Mouse (Mus musculus): ENCODE results near the gene Dvl3. TPM values are rescaled to one million over a fixed set of nuclear protein-coding genes. Genes with fewer than 3 reads are reported as not detected.

The Dvl3 gene
- total RNA-seq, 2 experiments from 2014 or later = 3.6 to 18.0 TPM

DNA sequence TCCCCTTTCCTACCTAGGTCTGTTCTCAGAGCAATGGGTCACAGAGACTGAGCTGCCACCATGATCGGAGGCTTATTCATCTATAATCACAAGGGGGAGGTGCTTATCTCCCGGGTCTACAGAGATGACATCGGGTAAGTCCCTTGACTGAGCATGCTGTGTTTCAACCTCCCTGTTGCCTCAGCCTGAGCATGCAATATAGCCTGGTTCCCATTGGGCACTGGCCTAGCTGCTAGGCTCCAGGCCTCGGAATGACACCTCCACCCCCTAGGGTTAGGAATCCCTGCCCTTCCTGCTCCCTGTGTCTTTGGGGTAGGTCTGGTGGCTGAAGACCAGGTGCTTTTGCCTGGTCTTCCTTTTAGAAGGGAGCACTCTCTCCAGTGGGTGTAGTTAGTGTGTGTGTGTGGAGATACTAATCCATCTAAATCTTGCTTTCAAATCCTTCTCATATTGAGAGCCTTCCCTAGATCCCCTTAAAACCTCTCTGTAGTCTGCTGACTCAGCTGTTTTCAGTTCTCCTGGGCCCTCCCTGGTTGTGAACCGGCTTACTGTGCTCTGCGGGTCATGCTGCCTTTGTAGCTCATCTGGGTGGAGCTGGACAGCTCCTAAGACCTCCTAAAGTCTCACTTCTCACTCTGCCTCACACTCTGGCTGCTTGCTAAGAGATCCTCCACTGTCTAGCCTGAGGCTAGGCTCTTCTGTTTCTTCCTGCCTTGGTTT, 21.0 kb downstream of the Dvl3 start:
- no peak for ATAC-seq (replicated peaks; ENCODE audit: low FRiP score, poor library complexity, severe bottlenecking)

DNA sequence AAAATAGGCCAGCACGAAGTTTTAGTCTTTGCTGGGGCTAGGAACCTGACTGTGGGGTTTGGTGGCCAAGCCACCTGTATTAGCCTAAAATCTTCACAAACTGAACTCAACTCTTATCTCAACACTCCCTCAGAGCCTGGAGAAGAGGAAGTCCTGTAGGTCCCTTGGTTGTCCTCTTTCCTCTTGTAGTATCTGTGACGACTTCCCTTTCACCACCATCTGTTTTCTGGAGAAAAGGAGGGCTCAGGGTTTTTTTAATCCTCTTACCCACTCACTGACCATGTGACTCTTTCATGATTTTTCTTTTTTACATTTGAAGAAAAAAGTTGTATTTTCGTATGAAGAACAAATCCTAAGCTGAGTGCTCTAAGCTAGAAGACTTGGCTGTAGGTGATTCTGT, 22.9 kb downstream of the Dvl3 start:
- ATAC-seq (replicated peaks; ENCODE audit: low FRiP score, poor library complexity, severe bottlenecking) = no peak

DNA sequence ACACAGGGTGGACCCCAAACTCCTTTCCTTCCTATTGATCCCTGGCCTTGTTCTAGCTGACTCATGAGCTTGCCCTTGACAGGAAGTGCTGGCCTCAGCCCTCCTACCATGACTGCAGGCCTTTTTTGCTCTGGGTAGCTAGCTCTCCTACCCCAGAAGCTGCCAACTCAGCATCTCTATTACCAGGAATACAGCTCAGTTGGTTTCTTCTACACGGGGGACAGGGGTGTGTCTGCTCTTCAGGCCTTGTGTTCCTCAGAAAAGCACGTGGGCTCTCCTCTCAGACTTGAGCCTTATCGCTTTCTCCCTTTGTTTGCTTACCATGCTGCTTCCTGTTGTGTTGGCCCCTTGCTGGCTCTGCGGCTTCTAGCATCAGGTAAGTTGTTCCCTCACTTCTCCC, 23.7 kb downstream of the Dvl3 start:
- ATAC-seq (replicated peaks; ENCODE audit: low FRiP score, poor library complexity, severe bottlenecking) = no peak

DNA sequence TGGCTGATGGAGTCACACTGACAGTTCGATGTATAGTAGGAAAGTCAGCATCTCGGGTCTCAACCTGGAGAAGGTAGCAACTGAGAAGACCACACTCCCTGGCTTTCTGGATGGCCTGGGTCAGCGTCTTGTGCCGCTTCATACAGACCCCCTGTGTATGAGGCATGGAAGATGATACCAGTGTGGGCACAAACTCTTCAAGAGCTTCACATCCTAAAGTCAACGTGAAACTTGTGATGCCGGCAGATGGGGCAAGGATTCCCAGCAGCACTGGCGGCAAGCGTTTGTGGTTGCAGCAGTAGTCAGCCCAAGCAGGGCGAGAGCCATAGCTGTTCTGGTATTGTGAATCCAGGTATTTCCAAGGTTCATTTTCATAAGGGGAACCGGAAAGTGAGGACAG, 28.9 kb downstream of the Dvl3 start:
- no peak for ATAC-seq (replicated peaks; ENCODE audit: low FRiP score, poor library complexity, severe bottlenecking)

- no peak for ATAC-seq (replicated peaks; ENCODE audit: low FRiP score, poor library complexity, severe bottlenecking)
These were observed 30.6 kb downstream of the Dvl3 start for GRCm38 (mm10) chr16:20547423-20547822.

DNA sequence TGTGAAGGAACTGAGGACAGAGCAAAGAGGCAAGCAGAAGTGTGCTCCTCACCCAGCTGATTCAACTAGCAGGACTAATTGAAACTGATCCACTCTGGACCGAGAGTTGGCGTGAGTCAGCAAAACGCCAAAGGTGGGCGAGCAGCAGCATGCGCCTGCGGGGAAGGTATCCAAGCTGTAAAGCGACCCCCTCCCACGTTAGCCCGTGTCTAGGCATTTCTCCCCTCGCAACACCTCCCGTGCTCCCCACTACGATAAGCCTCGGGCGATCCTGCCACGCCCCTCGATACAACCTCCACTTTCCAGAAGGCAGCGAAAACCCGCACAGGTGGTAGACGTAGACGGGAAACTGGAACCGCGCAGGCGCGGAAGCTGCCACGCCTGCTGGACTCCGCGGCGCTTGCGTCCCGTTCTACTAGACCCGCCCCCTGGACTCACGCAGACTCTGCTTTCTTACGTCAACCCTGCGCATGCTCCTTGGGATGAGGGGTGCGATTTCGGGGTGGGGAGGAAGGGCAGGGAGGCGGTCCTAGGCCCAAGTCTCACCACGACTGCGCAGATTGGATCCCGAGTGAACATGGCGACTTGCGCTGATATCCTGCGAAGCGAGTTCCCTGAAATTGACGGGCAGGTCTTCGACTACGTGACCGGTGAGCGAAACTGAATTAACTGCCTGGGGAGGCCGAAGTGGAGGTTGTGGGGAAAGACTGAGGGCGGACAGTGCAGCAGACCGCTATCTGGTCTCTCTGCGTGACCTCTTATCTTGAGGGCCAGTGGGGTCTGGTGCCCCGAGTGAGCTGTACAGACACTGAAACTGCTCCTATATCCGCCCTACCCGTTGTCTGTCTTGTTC, 31.5 kb downstream of the Dvl3 start, which contains the start of gene Abcf3:
Abcf3 (plus strand) TSS at position 482 of the 853 bp plus-strand sequence.
- peak; percentile 97 for ATAC-seq (replicated peaks; ENCODE audit: low FRiP score, poor library complexity, severe bottlenecking)

DNA sequence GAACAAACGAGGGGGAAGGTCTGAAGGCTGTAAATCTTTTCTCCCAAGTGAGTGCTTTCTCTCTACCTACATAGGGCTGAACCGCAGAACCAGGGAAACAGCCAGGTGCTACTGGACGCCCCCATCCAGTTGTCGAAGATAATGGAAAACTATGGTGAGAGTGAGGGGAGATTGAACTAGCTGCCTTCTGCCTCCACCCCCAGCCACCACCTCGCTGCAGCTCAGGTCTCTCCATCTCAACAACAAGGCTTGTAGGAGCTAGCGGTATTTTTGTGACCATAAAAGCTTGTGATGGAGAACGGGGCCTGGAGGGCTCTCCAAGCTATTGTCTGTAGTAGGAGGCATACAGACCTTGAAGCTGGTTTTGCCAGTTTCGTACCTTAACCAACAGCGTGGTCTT, 32.4 kb downstream of the Dvl3 start:
- ATAC-seq (replicated peaks; ENCODE audit: low FRiP score, poor library complexity, severe bottlenecking) = no peak

DNA sequence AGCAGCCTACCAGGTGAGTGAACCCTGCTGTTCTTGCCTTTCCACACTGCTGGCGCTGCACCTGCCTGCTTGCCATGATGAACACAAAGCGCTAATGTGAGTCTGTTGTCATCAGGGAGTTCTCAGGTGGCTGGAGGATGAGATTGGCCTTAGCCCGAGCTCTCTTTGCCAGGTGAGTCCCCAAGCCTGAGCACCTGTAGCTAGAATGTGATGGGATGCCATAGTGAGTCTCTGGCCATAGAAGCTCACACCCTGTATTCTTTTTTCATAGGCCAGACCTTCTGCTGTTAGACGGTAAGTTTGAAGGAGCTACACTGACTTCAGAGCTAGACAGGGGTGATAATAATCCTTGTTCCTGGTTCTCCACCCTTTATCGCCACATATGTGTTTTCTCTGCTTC, 34.9 kb downstream of the Dvl3 start:
- ATAC-seq (replicated peaks; ENCODE audit: low FRiP score, poor library complexity, severe bottlenecking) = no peak

DNA sequence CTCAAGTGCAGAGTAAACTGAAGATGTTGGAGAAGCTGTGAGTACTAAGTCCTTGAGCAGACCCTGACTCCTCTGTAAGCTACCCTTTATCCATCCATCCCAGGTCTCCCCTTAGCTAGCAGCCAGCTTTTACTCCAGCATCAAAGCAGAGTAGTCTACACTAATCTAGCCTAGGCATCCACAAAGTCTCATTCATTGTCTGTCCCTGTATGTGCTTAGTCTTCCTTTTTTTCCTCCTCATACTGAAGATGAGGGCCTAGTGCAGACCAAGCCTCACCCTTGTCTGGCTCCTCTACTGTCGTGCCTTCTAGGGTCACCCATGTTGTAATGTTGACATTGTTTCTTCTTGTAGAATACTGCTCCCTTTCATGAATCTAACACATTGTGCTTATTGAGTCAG, 35.8 kb downstream of the Dvl3 start:
- no peak for ATAC-seq (replicated peaks; ENCODE audit: low FRiP score, poor library complexity, severe bottlenecking)

DNA sequence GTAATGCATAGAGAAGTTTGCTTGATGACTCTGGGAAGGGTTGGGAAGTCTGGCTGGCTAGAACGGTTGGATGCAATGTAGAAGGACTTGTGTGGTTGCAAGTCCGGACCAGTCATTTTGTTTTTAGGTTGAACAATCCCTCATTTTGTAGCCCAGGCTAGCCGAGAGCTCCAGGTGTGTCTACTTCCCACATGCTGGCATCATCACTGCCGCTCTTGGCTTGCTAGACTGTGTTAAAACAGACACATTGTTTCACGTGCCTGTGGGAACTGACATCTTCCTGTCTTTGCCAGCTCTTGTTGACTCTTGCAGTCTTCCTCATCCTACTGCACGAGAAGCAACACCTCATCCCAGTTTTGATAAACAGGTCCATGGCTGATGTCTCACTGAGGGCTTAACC, 38.2 kb downstream of the Dvl3 start:
- no peak for ATAC-seq (replicated peaks; ENCODE audit: low FRiP score, poor library complexity, severe bottlenecking)

GRCm38 (mm10) chr16:20557381-20557780, 40.6 kb downstream of the Dvl3 start:
- ATAC-seq (replicated peaks; ENCODE audit: low FRiP score, poor library complexity, severe bottlenecking) = no peak

DNA sequence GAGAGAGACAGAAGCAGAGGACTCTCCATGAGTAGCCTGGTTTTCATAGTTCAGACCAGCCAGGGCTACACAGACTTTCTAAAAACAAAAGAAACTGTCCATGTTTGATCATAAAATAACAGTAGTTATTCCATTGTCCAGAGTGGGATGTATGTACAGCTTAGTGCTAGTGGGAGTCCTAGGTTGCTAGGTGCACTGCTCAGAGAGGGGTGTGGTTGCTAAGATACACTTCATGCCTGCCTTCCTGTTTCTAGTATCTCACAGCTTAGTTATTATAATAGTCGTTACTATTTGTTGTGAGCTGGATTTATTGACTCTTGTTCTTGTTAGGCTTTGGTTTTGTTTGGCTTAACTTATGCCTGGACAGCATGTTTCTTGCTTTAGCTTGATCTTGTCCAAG, 48.3 kb downstream of the Dvl3 start:
- no peak for ATAC-seq (replicated peaks; ENCODE audit: low FRiP score, poor library complexity, severe bottlenecking)

Other genes starting within 250 kb of the Dvl3 start
- 41.9 and 43.6 TPM in 2 replicates for gene Parl, start 214.6 kb upstream of the Dvl3 start, total RNA-seq (2015; ENCODE audit: low replicate concordance)
- 52.8 and 63.5 TPM in 2 replicates for gene Parl, start 214.6 kb upstream of the Dvl3 start, total RNA-seq (2017; ENCODE audit: low replicate concordance)
- gene Cyp2ab1, start 191.6 kb upstream of the Dvl3 start, total RNA-seq (2015; ENCODE audit: low replicate concordance) = not detected in 2 replicates
- gene Cyp2ab1, start 191.6 kb upstream of the Dvl3 start, total RNA-seq (2017; ENCODE audit: low replicate concordance) = 0.39 TPM in 1 of 2 replicates, not detected in the other
- gene Abcc5, start 90.6 kb upstream of the Dvl3 start, total RNA-seq (2015; ENCODE audit: low replicate concordance) = 26.0 and 40.4 TPM in 2 replicates
- 29.3 and 34.1 TPM in 2 replicates for gene Abcc5, start 90.6 kb upstream of the Dvl3 start, total RNA-seq (2017; ENCODE audit: low replicate concordance)
- gene Eif2b5, start 18.2 kb upstream of the Dvl3 start, total RNA-seq (2015; ENCODE audit: low replicate concordance) = 33.2 and 54.9 TPM in 2 replicates
- 11.5 and 18.9 TPM in 2 replicates for gene Eif2b5, start 18.2 kb upstream of the Dvl3 start, total RNA-seq (2017; ENCODE audit: low replicate concordance)
- 214 and 297 TPM in 2 replicates for gene Ap2m1, start 18.5 kb downstream of the Dvl3 start, total RNA-seq (2015; ENCODE audit: low replicate concordance)
- 271 and 285 TPM in 2 replicates for gene Ap2m1, start 18.5 kb downstream of the Dvl3 start, total RNA-seq (2017; ENCODE audit: low replicate concordance)
- gene Abcf3, start 31.6 kb downstream of the Dvl3 start, total RNA-seq (2015; ENCODE audit: low replicate concordance) = 22.2 and 23.1 TPM in 2 replicates
- 32.1 and 40.5 TPM in 2 replicates for gene Abcf3, start 31.6 kb downstream of the Dvl3 start, total RNA-seq (2017; ENCODE audit: low replicate concordance)
- not detected in 2 replicates for gene Vwa5b2, start 72.5 kb downstream of the Dvl3 start, total RNA-seq (2015; ENCODE audit: low replicate concordance)
- 0.77 TPM in 1 of 2 replicates, not detected in the other for gene Vwa5b2, start 72.5 kb downstream of the Dvl3 start, total RNA-seq (2017; ENCODE audit: low replicate concordance)
- not detected in 2 replicates for gene Eef1akmt4, start 94.6 kb downstream of the Dvl3 start, total RNA-seq (2015; ENCODE audit: low replicate concordance)
- 0.15 TPM in 1 of 2 replicates, not detected in the other for gene Eef1akmt4, start 94.6 kb downstream of the Dvl3 start, total RNA-seq (2017; ENCODE audit: low replicate concordance)
- not detected in 2 replicates for gene Gm49333, start 94.6 kb downstream of the Dvl3 start, total RNA-seq (2015; ENCODE audit: low replicate concordance)
- not detected in 2 replicates for gene Gm49333, start 94.6 kb downstream of the Dvl3 start, total RNA-seq (2017; ENCODE audit: low replicate concordance)
- gene Alg3, start 94.8 kb downstream of the Dvl3 start, total RNA-seq (2015; ENCODE audit: low replicate concordance) = 6.7 and 6.8 TPM in 2 replicates
- gene Alg3, start 94.8 kb downstream of the Dvl3 start, total RNA-seq (2017; ENCODE audit: low replicate concordance) = 1.2 and 5.5 TPM in 2 replicates
- gene Camk2n2, start 104.3 kb downstream of the Dvl3 start, total RNA-seq (2015; ENCODE audit: low replicate concordance) = not detected in 2 replicates
- gene Camk2n2, start 104.3 kb downstream of the Dvl3 start, total RNA-seq (2017; ENCODE audit: low replicate concordance) = not detected in 2 replicates
- not detected in 2 replicates for gene Ece2, start 112.8 kb downstream of the Dvl3 start, total RNA-seq (2015; ENCODE audit: low replicate concordance)
- not detected in 2 replicates for gene Ece2, start 112.8 kb downstream of the Dvl3 start, total RNA-seq (2017; ENCODE audit: low replicate concordance)
- gene Psmd2, start 134.7 kb downstream of the Dvl3 start, total RNA-seq (2015; ENCODE audit: low replicate concordance) = 71.7 and 115 TPM in 2 replicates
- 125 and 131 TPM in 2 replicates for gene Psmd2, start 134.7 kb downstream of the Dvl3 start, total RNA-seq (2017; ENCODE audit: low replicate concordance)
- 105 and 116 TPM in 2 replicates for gene Eif4g1, start 151.3 kb downstream of the Dvl3 start, total RNA-seq (2015; ENCODE audit: low replicate concordance)
- gene Eif4g1, start 151.3 kb downstream of the Dvl3 start, total RNA-seq (2017; ENCODE audit: low replicate concordance) = 109 and 153 TPM in 2 replicates
- gene Fam131a, start 176.3 kb downstream of the Dvl3 start, total RNA-seq (2015; ENCODE audit: low replicate concordance) = not detected in 2 replicates
- gene Fam131a, start 176.3 kb downstream of the Dvl3 start, total RNA-seq (2017; ENCODE audit: low replicate concordance) = not detected in 2 replicates
- gene Polr2h, start 200.7 kb downstream of the Dvl3 start, total RNA-seq (2015; ENCODE audit: low replicate concordance) = 2.9 and 10.5 TPM in 2 replicates
- 5.8 and 11.2 TPM in 2 replicates for gene Polr2h, start 200.7 kb downstream of the Dvl3 start, total RNA-seq (2017; ENCODE audit: low replicate concordance)
- gene Clcn2, start 200.8 kb downstream of the Dvl3 start, total RNA-seq (2015; ENCODE audit: low replicate concordance) = 11.5 and 21.0 TPM in 2 replicates
- 9.9 and 10.7 TPM in 2 replicates for gene Clcn2, start 200.8 kb downstream of the Dvl3 start, total RNA-seq (2017; ENCODE audit: low replicate concordance)
- gene Chrd, start 216.1 kb downstream of the Dvl3 start, total RNA-seq (2015; ENCODE audit: low replicate concordance) = not detected in 2 replicates
- not detected in 2 replicates for gene Chrd, start 216.1 kb downstream of the Dvl3 start, total RNA-seq (2017; ENCODE audit: low replicate concordance)
- gene Thpo, start 217.5 kb downstream of the Dvl3 start, total RNA-seq (2015; ENCODE audit: low replicate concordance) = not detected in 2 replicates
- not detected in 2 replicates for gene Thpo, start 217.5 kb downstream of the Dvl3 start, total RNA-seq (2017; ENCODE audit: low replicate concordance)